In genomic region chr2:60923111-60923510, GRCm38 (mm10) we compare ENCODE assay signal across 9 mouse cellular contexts. TPM values are rescaled to one million over a fixed set of nuclear protein-coding genes. Genes with fewer than 3 reads are reported as not detected.
A peak's percentile ranks its signal among the peaks of the same experiment; 100 is the strongest.
DNase-seq lines count a peak whose midpoint lies in the region; ATAC-seq lines count a peak whose summit lies in the region.
"Had no signal": no experiment of that assay in that cellular context is flagged by ENCODE, and none has a peak within 500 bp of the region (broad histone marks: within the 10 kb centered on the region; RNA-seq: fewer than 3 reads in every experiment).

No protein-coding gene starts in this region.

- no peaks in the 10 kb centered on the region for H3K9me3 ChIP-seq in heart, embryonic 11.5 days (replicated peaks; ENCODE audit: control insufficient read depth, low read length)
- H3K9me3 ChIP-seq: liver, embryonic 15.5 days had no signal

- H3K4me2 ChIP-seq in heart, embryonic 11.5 days = no peak overlapping the region
- H3K4me2 ChIP-seq: liver, embryonic 15.5 days had no signal

- no peaks in the 10 kb centered on the region for H3K36me3 ChIP-seq in heart, embryonic 11.5 days (ENCODE audit: control insufficient read depth, insufficient read depth, low read length)
- H3K36me3 ChIP-seq: liver, embryonic 15.5 days had no signal

- WGBS in heart, embryonic 11.5 days (ENCODE audit: insufficient replicate concordance) = 45% methylated on average over 6 of the region's 6 CpGs

- H3K27ac ChIP-seq in heart, embryonic 11.5 days (ENCODE audit: low read depth, low read length) = peak overlapping the region; percentile 54; the same call in 1 of the 2 replicates
- H3K27ac ChIP-seq: liver, embryonic 15.5 days had no signal

- intact Hi-C loops in left cerebral cortex, postnatal 4 days (cut with DNase I) = no loop called here

- H3K27me3 ChIP-seq in heart, embryonic 11.5 days (ENCODE audit: control insufficient read depth, insufficient read depth, low read length) = no peaks in the 10 kb centered on the region
- H3K27me3 ChIP-seq: liver, embryonic 15.5 days had no signal

- no peak for DNase-seq in heart, adult 8-10 months (ENCODE audit: low spot score)
- DNase-seq in thymus, postnatal 14 days = peak; percentile 19
- DNase-seq in thymus, adult 18-20 months = no peak
- DNase-seq in heart, postnatal 4 days = peak; percentile 43
- peak; percentile 42 for DNase-seq in yolk sac, embryonic 10.5 days (ENCODE audit: low spot score)
- no peak for DNase-seq in ovary, postnatal 10 days (ENCODE audit: low spot score)
- no peak for DNase-seq in left cerebral cortex, postnatal 4 days

- H3K4me1 ChIP-seq in heart, embryonic 11.5 days (ENCODE audit: control insufficient read depth, insufficient read depth, low read length) = peaks cover 55% of the 10 kb centered on the region

- no peak for ATAC-seq in heart, embryonic 11.5 days (replicated peaks; ENCODE audit: insufficient number of reproducible peaks, low FRiP score, low TSS enrichment)

- H3K4me3 ChIP-seq in heart, embryonic 11.5 days (ENCODE audit: low read depth, low read length) = no peak overlapping the region
- H3K4me3 ChIP-seq: liver, embryonic 15.5 days had no signal

- no peak overlapping the region for H3K9ac ChIP-seq in heart, embryonic 11.5 days (ENCODE audit: low read depth, low read length)
- H3K9ac ChIP-seq: liver, embryonic 15.5 days had no signal

RNA-seq across cellular contexts. Expression of gene Rbms1, which starts 39.9 kb away (rescaled TPM):
- polyA plus RNA-seq in heart, embryonic 11.5 days (2014; fragmentation: Nextera tagmentation; extraction: Ambion mirVana) = 101 and 121 TPM in 2 replicates
- 10 to 100 TPM; 32.4 to 42.9 (median 38.5) TPM for total RNA-seq in heart, adult 8-10 months (2022)
- total RNA-seq in heart, postnatal 4 days (2021) = 10 to 100 TPM; 95.2 to 98.9 TPM
- total RNA-seq in left cerebral cortex, postnatal 4 days (2021) = 10 to 100 TPM; 36.7 to 51.8 TPM

Comparison
In these comparisons a context has a peak if more than half of its experiments do, and no peak if none do; other contexts are left out.
1. DNase-seq: peak in thymus, postnatal 14 days (single experiment), heart, postnatal 4 days (single experiment) and yolk sac, embryonic 10.5 days (single experiment); none in heart, adult 8-10 months (single experiment), thymus, adult 18-20 months (0 of 2), ovary, postnatal 10 days (single experiment) and left cerebral cortex, postnatal 4 days (single experiment).